Comparison of ENCODE assay signal across 13 mouse cellular contexts in genomic region chr1:172025201-172025904, GRCm38 (mm10). TPM values are rescaled to one million over a fixed set of nuclear protein-coding genes. Genes with fewer than 3 reads are reported as not detected.
DNase-seq lines count a peak whose midpoint lies in the region; ATAC-seq and TF ChIP-seq lines count a peak whose summit lies in the region.
"Had no signal": no experiment of that assay in that cellular context is flagged by ENCODE, and none has a peak within 500 bp of the region (broad histone marks: within the 10 kb centered on the region; RNA-seq: fewer than 3 reads in every experiment).

No protein-coding gene starts in this region.

- TF ChIP-seq EP300 in heart, postnatal 0 days (IDR thresholded peaks at IDR 0.05; ENCODE audit: low read depth) = no peak

- no peak for DNase-seq in heart, postnatal 0 days (ENCODE audit: low spot score)
- DNase-seq in heart, adult 18-20 months = no peak
- no peak for DNase-seq in embryonic facial prominence, embryonic 14.5 days (ENCODE audit: low spot score)
- no peak for DNase-seq in hindbrain, embryonic 14.5 days (ENCODE audit: low spot score)
- DNase-seq in thymus, postnatal 0 days (ENCODE audit: low spot score) = no peak
- DNase-seq in layer of hippocampus, adult 9-11 months = no peak
- no peak for DNase-seq in ovary, postnatal 14 days (ENCODE audit: low spot score)
- DNase-seq: adrenal gland, postnatal 25 days; kidney, postnatal 10 days; lung, postnatal 4 days had no signal

- H3K27ac ChIP-seq in heart, postnatal 0 days (ENCODE audit: low read depth) = no peak overlapping the region
- no peak overlapping the region; the same call in 1 of the 2 replicates for H3K27ac ChIP-seq in embryonic facial prominence, embryonic 14.5 days (replicated peaks; ENCODE audit: low read depth, low read length)
- peak overlapping the region; percentile 92 for H3K27ac ChIP-seq in hindbrain, embryonic 14.5 days
- H3K27ac ChIP-seq in midbrain, embryonic 16.5 days (ENCODE audit: low read length) = peak overlapping the region; percentile 98

- no peak overlapping the region for H3K4me3 ChIP-seq in heart, postnatal 0 days (ENCODE audit: low read depth, low read length)
- peak overlapping the region; percentile 81 for H3K4me3 ChIP-seq in embryonic facial prominence, embryonic 14.5 days (ENCODE audit: low read depth, low read length)
- H3K4me3 ChIP-seq in hindbrain, embryonic 14.5 days (replicated peaks; ENCODE audit: low read length) = peak overlapping the region; percentile 63
- H3K4me3 ChIP-seq in midbrain, embryonic 16.5 days (ENCODE audit: low read depth, low read length) = peak overlapping the region; percentile 81
- H3K4me3 ChIP-seq: erythroblast, embryonic 14.5 days had no signal

- H3K9me3 ChIP-seq in heart, postnatal 0 days (replicated peaks; ENCODE audit: control insufficient read depth, low read length) = no peaks in the 10 kb centered on the region
- no peaks in the 10 kb centered on the region for H3K9me3 ChIP-seq in embryonic facial prominence, embryonic 14.5 days (ENCODE audit: control insufficient read depth, low read length)
- H3K9me3 ChIP-seq in hindbrain, embryonic 14.5 days (ENCODE audit: control insufficient read depth, low read length) = no peaks in the 10 kb centered on the region
- H3K9me3 ChIP-seq in midbrain, embryonic 16.5 days (replicated peaks; ENCODE audit: control insufficient read depth, low read length, poor library complexity, severe bottlenecking) = no peaks in the 10 kb centered on the region

- H3K4me1 ChIP-seq in heart, postnatal 0 days (ENCODE audit: control insufficient read depth, insufficient read depth) = peaks cover 25% of the 10 kb centered on the region
- H3K4me1 ChIP-seq in embryonic facial prominence, embryonic 14.5 days (ENCODE audit: control insufficient read depth, insufficient read depth, low read length) = peaks cover 29% of the 10 kb centered on the region
- H3K4me1 ChIP-seq in hindbrain, embryonic 14.5 days (replicated peaks; ENCODE audit: control insufficient read depth, insufficient read depth, low read length) = peaks cover 61% of the 10 kb centered on the region
- H3K4me1 ChIP-seq in midbrain, embryonic 16.5 days (ENCODE audit: control insufficient read depth, insufficient read depth, low read length) = peaks cover 50% of the 10 kb centered on the region

- TF ChIP-seq CTCF in heart, postnatal 0 days (IDR thresholded peaks at IDR 0.05; ENCODE audit: low read depth) = no peak

- no peaks in the 10 kb centered on the region for H3K36me3 ChIP-seq in heart, postnatal 0 days (replicated peaks; ENCODE audit: control insufficient read depth, insufficient read depth, low read length)
- 0 out of 2 replicates have a peak, but pooled peaks cover 7% of the 10 kb centered on the region for H3K36me3 ChIP-seq in embryonic facial prominence, embryonic 14.5 days (ENCODE audit: control insufficient read depth, insufficient read depth, low read length)
- H3K36me3 ChIP-seq in hindbrain, embryonic 14.5 days (replicated peaks; ENCODE audit: control insufficient read depth, insufficient read depth) = 0 out of 2 replicates have a peak, but pooled peaks cover 5% of the 10 kb centered on the region
- no peaks in the 10 kb centered on the region for H3K36me3 ChIP-seq in midbrain, embryonic 16.5 days (ENCODE audit: control insufficient read depth, insufficient read depth, low read length)

- no peak overlapping the region for H3K9ac ChIP-seq in heart, postnatal 0 days (replicated peaks; ENCODE audit: low read depth, low read length)
- peak overlapping the region; percentile 92 for H3K9ac ChIP-seq in embryonic facial prominence, embryonic 14.5 days (ENCODE audit: low read depth, low read length)
- H3K9ac ChIP-seq in hindbrain, embryonic 14.5 days = peak overlapping the region; percentile 87
- H3K9ac ChIP-seq in midbrain, embryonic 16.5 days (ENCODE audit: low read depth, low read length) = peak overlapping the region; percentile 95

- WGBS in heart, postnatal 0 days = 70% methylated on average over 8 of the region's 8 CpGs
- 38% methylated on average over 8 of the region's 8 CpGs for WGBS in embryonic facial prominence, embryonic 14.5 days
- 14% methylated on average over 8 of the region's 8 CpGs for WGBS in hindbrain, embryonic 14.5 days
- WGBS in midbrain, embryonic 16.5 days = 8% methylated on average over 8 of the region's 8 CpGs

- ATAC-seq in heart, postnatal 0 days (ENCODE audit: insufficient read depth, low read depth) = no peak
- no peak for ATAC-seq in embryonic facial prominence, embryonic 14.5 days (ENCODE audit: low read depth)
- no peak; the same call in 1 of the 2 replicates for ATAC-seq in hindbrain, embryonic 14.5 days (ENCODE audit: low FRiP score)
- no peak for ATAC-seq in midbrain, embryonic 16.5 days

- H3K27me3 ChIP-seq in heart, postnatal 0 days (ENCODE audit: control insufficient read depth, insufficient read depth, low read length) = no peaks in the 10 kb centered on the region
- no peaks in the 10 kb centered on the region for H3K27me3 ChIP-seq in embryonic facial prominence, embryonic 14.5 days (replicated peaks; ENCODE audit: control insufficient read depth, insufficient read depth, low read length)
- no peaks in the 10 kb centered on the region for H3K27me3 ChIP-seq in hindbrain, embryonic 14.5 days (ENCODE audit: control insufficient read depth, insufficient read depth, low read length)
- H3K27me3 ChIP-seq in midbrain, embryonic 16.5 days (ENCODE audit: control insufficient read depth, insufficient read depth, low read depth, low read length) = no peaks in the 10 kb centered on the region

- peak overlapping the region; percentile 93; the same call in 1 of the 2 replicates for H3K4me2 ChIP-seq in heart, postnatal 0 days (ENCODE audit: low read depth, low read length)
- H3K4me2 ChIP-seq in embryonic facial prominence, embryonic 14.5 days (ENCODE audit: low read depth, low read length) = peak overlapping the region; percentile 65
- H3K4me2 ChIP-seq in hindbrain, embryonic 14.5 days (replicated peaks) = peak overlapping the region; percentile 87
- H3K4me2 ChIP-seq in midbrain, embryonic 16.5 days (ENCODE audit: low read length) = peak overlapping the region; percentile 72

RNA-seq across cellular contexts. Expression of gene Vangl2, which starts 2.9 kb away (rescaled TPM):
- total RNA-seq in heart, postnatal 0 days (2014; rRNA removed; ENCODE audit: low replicate concordance) = 11.2 and 11.4 TPM in 2 replicates
- polyA plus RNA-seq in heart, postnatal 0 days (2015; fragmentation: Nextera tagmentation; extraction: Ambion mirVana) = 4.7 and 5.2 TPM in 2 replicates
- under 1 TPM; 0.77 to 0.95 TPM for total RNA-seq in heart, adult 18-20 months (2021)
- polyA plus RNA-seq in embryonic facial prominence, embryonic 14.5 days (2014; fragmentation: Nextera tagmentation; extraction: Ambion mirVana) = 13.5 and 16.7 TPM in 2 replicates
- polyA plus RNA-seq in hindbrain, embryonic 14.5 days (2014; fragmentation: Nextera tagmentation; extraction: Ambion mirVana) = 48.9 and 49.5 TPM in 2 replicates
- 43.7 and 44.0 TPM in 2 replicates for polyA plus RNA-seq in midbrain, embryonic 16.5 days (2015; fragmentation: Nextera tagmentation; extraction: Ambion mirVana)
- polyA plus RNA-seq in thymus, postnatal 0 days (2015; fragmentation: Nextera tagmentation; extraction: Ambion mirVana) = 15.4 and 17.4 TPM in 2 replicates

RNA-seq across cellular contexts. Expression of gene Nhlh1, which starts 32.0 kb away (rescaled TPM):
- not detected in 2 replicates for total RNA-seq in heart, postnatal 0 days (2014; rRNA removed; ENCODE audit: low replicate concordance)
- polyA plus RNA-seq in heart, postnatal 0 days (2015; fragmentation: Nextera tagmentation; extraction: Ambion mirVana) = not detected in 2 replicates
- total RNA-seq in heart, adult 18-20 months (2021) = not detected
- polyA plus RNA-seq in embryonic facial prominence, embryonic 14.5 days (2014; fragmentation: Nextera tagmentation; extraction: Ambion mirVana) = 1.6 and 1.9 TPM in 2 replicates
- polyA plus RNA-seq in hindbrain, embryonic 14.5 days (2014; fragmentation: Nextera tagmentation; extraction: Ambion mirVana) = 2.7 and 3.6 TPM in 2 replicates
- polyA plus RNA-seq in midbrain, embryonic 16.5 days (2015; fragmentation: Nextera tagmentation; extraction: Ambion mirVana) = 0.45 and 1.2 TPM in 2 replicates
- not detected in 2 replicates for polyA plus RNA-seq in thymus, postnatal 0 days (2015; fragmentation: Nextera tagmentation; extraction: Ambion mirVana)
- total RNA-seq: adrenal gland, postnatal 25 days; ES-E14 had no signal
- polyA plus RNA-seq: erythroblast, embryonic 14.5 days had no signal

RNA-seq across cellular contexts. Expression of gene Copa, which starts 57.0 kb away (rescaled TPM):
- 148 and 174 TPM in 2 replicates for total RNA-seq in heart, postnatal 0 days (2014; rRNA removed; ENCODE audit: low replicate concordance)
- 101 and 102 TPM in 2 replicates for polyA plus RNA-seq in heart, postnatal 0 days (2015; fragmentation: Nextera tagmentation; extraction: Ambion mirVana)
- 100 to 1,000 TPM; 106 to 108 TPM for total RNA-seq in heart, adult 18-20 months (2021)
- 227 and 230 TPM in 2 replicates for polyA plus RNA-seq in embryonic facial prominence, embryonic 14.5 days (2014; fragmentation: Nextera tagmentation; extraction: Ambion mirVana)
- 161 and 193 TPM in 2 replicates for polyA plus RNA-seq in hindbrain, embryonic 14.5 days (2014; fragmentation: Nextera tagmentation; extraction: Ambion mirVana)
- 209 and 222 TPM in 2 replicates for polyA plus RNA-seq in midbrain, embryonic 16.5 days (2015; fragmentation: Nextera tagmentation; extraction: Ambion mirVana)
- polyA plus RNA-seq in thymus, postnatal 0 days (2015; fragmentation: Nextera tagmentation; extraction: Ambion mirVana) = 115 and 123 TPM in 2 replicates

RNA-seq across cellular contexts. Expression of gene Ncstn, which starts 57.2 kb away (rescaled TPM):
- 53.4 and 87.3 TPM in 2 replicates for total RNA-seq in heart, postnatal 0 days (2014; rRNA removed; ENCODE audit: low replicate concordance)
- 63.9 and 68.1 TPM in 2 replicates for polyA plus RNA-seq in heart, postnatal 0 days (2015; fragmentation: Nextera tagmentation; extraction: Ambion mirVana)
- 10 to 100 TPM; 39.5 to 43.8 TPM for total RNA-seq in heart, adult 18-20 months (2021)
- 91.3 and 107 TPM in 2 replicates for polyA plus RNA-seq in embryonic facial prominence, embryonic 14.5 days (2014; fragmentation: Nextera tagmentation; extraction: Ambion mirVana)
- polyA plus RNA-seq in hindbrain, embryonic 14.5 days (2014; fragmentation: Nextera tagmentation; extraction: Ambion mirVana) = 106 and 111 TPM in 2 replicates
- polyA plus RNA-seq in midbrain, embryonic 16.5 days (2015; fragmentation: Nextera tagmentation; extraction: Ambion mirVana) = 105 and 107 TPM in 2 replicates
- 69.2 and 75.0 TPM in 2 replicates for polyA plus RNA-seq in thymus, postnatal 0 days (2015; fragmentation: Nextera tagmentation; extraction: Ambion mirVana)

Comparison
In these comparisons a context has a peak if more than half of its experiments do, and no peak if none do; other contexts are left out.
1. H3K27ac ChIP-seq: peak in hindbrain, embryonic 14.5 days (single experiment) and midbrain, embryonic 16.5 days (single experiment); none in heart, postnatal 0 days (single experiment) and embryonic facial prominence, embryonic 14.5 days (single experiment).
2. Peak in every context shown above with its lines, with median percentiles within 50 percentile points of each other: H3K4me2 ChIP-seq.